Mouse (Mus musculus) kidney, adult 2 months (tissue): ENCODE results near the gene Meis1.

Experiments
- CTCF ChIP-seq: fragments of 200-500 bp; conservative IDR thresholded peaks from 2 replicates; pipeline ENCODE4 v1.5.1; 2011; ENCODE audit warnings: low read depth, mild to moderate bottlenecking, control low read depth, low read length, moderate library complexity, mixed read lengths; ENCODE audit not compliant: insufficient read depth, insufficient read length
- POLR2A ChIP-seq: fragments of 200-500 bp; IDR thresholded peaks from one replicate; pipeline ENCODE4 v1.6.1; 2011; ENCODE audit warnings: low read depth, low read length, control low read depth

- TF ChIP-seq POLR2A, result no peak
- no peak for TF ChIP-seq CTCF
Measured at GRCm38 (mm10) chr11:19023356-19023755, 4.6 kb upstream of the Meis1 start.
